Mouse (Mus musculus) bone marrow, adult 2 months (tissue): ENCODE measurements around the gene Rgs7.

Experiments used
- CTCF ChIP-seq: fragments of 200-500 bp; IDR thresholded peaks from 2 replicates; pipeline ENCODE4 v1.5.1; 2011; ENCODE audit warnings: low read length, control low read depth; ENCODE audit not compliant: control insufficient read depth, insufficient read depth
- POLR2A ChIP-seq: fragments of 200-500 bp; IDR thresholded peaks from 2 replicates; pipeline ENCODE4 v1.6.1; 2011; ENCODE audit warnings: low read depth, mild to moderate bottlenecking, control low read depth, low read length, borderline replicate concordance; ENCODE audit not compliant: control insufficient read depth

DNA sequence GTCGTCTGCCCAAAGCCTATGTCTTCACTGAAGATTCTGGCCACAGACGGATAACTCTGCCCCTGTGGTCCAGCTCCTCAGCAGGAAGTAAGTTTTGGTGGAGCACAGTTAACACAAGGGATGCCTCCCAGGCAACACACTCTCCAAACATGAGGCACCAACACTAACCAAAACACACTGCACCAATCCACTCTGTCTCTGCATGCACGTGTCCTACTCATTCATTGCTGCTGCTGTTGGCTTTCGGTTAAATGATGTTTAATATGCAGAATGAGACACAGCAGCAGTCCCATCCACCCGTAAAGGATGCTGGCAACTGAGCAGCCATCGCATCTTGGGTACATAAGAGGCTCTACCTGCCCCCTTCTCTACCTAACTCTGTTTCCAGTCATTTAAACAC, 59.2 kb downstream of the Rgs7 start:
- TF ChIP-seq CTCF = no peak
- TF ChIP-seq POLR2A = no peak
